Mouse (Mus musculus) ovary, postnatal 10 days (tissue): ENCODE measurements around the gene Nhlrc2.
"Not testable (repeated sequence)": the region's sequence is repeated elsewhere in the genome, so short reads cannot be mapped to it uniquely, and the experiment has no call there.

Experiments
- DNase-seq: peaks from one replicate; pipeline ENCODE4 v3.0.0; 2022; ENCODE audit warnings: low spot score

Nhlrc2 gene

GRCm38 (mm10) chr19:56548230-56549032 is at the start of gene Nhlrc2:
TSS of gene Nhlrc2 (plus strand) at chr19:56548261.
- peak; percentile 68 for DNase-seq

DNA sequence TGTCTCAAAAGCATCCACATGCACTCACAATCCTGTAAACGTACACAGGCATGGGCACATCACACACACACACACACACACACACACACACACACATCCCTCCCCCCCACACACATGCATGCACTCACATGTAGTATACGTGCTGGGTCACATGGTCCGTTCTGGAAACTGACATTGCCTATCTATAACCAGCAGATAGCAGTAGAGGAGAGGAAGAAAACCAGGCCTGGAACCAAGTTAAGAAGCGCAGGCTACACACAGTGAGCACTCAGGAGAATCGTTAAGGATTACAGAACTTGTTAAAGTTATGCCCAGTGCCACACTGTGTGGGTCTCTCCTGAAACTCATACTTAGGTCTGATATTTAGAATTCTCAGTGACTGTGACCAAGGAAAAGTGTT is 45.0 kb upstream of the Nhlrc2 start:
- not testable (repeated sequence) for DNase-seq

- not testable (repeated sequence) for DNase-seq
Measured at GRCm38 (mm10) chr19:56503525-56503924, 44.5 kb upstream of the Nhlrc2 start.

- not testable (repeated sequence) for DNase-seq
Measured at GRCm38 (mm10) chr19:56511207-56511606, 36.9 kb upstream of the Nhlrc2 start.

DNA sequence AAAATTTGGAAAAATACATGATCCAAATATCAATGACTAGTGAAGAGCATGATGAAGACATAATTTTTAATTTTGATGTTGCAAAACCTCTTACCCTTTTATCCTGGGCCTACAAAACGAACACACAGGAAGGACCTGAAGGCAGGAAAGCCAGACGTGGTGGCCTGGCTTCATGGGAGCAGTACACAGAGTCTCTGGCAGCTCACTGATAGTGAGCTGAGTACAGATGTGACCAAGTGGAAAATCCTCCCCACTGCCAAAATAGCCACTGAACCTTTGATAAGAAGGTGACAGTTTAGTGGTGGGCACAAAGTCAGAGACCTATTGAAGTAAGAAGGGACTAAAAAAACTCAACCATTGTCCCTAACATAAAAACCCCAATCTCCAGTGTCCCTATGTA is 34.5 kb upstream of the Nhlrc2 start:
- not testable (repeated sequence) for DNase-seq

- not testable (repeated sequence) for DNase-seq
Measured at GRCm38 (mm10) chr19:56519408-56519807, 28.7 kb upstream of the Nhlrc2 start.

DNA sequence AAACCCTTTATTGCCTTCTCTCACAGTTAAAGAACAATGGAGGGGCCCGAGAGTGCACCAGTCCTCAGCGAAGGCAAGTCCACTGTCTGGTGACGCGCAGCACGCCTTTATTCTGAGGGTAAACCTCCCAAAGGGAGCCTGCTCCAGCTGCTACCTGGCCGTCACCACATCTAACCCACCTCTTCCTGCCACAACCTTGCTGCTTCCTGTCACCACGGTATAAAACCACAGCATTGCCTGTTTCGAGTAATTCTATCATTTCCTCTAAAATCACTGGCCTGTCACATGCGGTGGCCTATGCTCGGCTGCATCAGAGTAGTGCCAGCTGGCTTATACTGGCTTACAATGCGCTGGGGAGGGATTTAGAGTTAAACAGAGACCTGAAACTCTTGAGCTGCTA is 17.5 kb upstream of the Nhlrc2 start:
- DNase-seq = not testable (repeated sequence)

DNA sequence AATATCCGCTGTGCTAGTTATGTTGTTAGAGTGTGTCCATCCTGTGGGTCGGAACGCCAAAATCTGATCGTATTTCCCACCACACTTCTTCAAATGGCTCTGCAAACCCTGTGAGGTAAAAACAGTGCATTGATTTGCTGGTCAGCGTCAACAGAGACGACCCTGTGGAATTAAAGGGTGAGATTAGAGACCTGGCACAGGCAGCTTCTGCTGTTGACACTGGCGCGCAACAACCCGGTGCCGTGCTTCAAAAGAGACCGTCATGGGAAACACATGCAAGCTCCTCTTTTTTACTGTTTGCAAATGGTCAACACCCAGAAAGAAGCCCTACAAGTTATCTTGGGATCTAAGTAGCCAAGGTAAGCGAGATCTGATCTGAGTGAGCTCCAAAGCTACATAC is 16.8 kb upstream of the Nhlrc2 start:
- no peak for DNase-seq

- no peak for DNase-seq
Measured at GRCm38 (mm10) chr19:56533291-56534071, 14.6 kb upstream of the Nhlrc2 start.

DNA sequence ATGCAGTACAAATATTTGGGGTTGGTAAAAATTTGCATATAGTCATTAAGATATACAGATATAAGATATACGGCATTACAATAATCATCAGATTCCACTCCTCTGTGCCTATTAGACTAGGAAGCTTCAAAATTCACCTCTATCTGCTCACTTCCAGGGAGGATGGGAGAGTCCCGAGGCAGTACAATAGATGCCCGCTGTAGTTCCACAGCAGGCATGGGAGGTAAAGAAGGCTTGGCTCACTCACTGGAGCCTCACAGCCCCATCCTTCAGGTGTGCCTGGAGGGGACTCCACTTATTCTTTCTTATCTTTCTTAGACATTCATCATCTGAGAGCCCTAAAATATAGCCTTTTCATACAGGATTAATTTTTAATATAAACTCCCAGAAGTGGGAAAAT is 13.7 kb upstream of the Nhlrc2 start:
- DNase-seq = no peak

DNA sequence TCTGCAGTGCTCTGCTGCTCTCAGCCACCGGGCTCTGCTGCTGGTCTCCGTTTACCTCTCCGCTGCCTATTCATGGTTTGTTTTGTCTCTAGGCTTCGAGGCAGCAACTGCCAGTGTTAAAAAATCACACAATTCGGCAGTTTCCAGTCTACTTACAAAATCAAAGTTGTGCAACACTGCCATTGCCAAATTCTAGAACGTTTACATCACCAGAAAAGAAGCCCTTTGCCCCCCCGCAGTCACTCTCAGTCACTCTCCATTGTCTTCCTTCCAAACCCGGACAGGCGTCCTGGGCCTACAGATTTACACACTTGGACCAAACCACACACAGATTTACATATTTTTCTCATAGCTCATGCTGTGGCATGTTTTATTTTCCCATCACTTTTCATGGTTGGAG is 13.0 kb upstream of the Nhlrc2 start:
- DNase-seq = no peak

- DNase-seq = no peak
Measured at GRCm38 (mm10) chr19:56535765-56536164, 12.3 kb upstream of the Nhlrc2 start.

- DNase-seq = no peak
Measured at GRCm38 (mm10) chr19:56543320-56543719, 4.7 kb upstream of the Nhlrc2 start.

GRCm38 (mm10) chr19:56544681-56545388 is 3.2 kb upstream of the Nhlrc2 start:
- DNase-seq = no peak

- no peak for DNase-seq
Measured at GRCm38 (mm10) chr19:56546031-56546430, 2.0 kb upstream of the Nhlrc2 start.

- no peak for DNase-seq
Measured at GRCm38 (mm10) chr19:56547456-56548229, 418 bp upstream of the Nhlrc2 start, which contains the start of gene Dclre1a. TSS of gene Dclre1a (minus strand) at chr19:56548222.

- no peak for DNase-seq
Measured at GRCm38 (mm10) chr19:56549033-56549680, 1.1 kb downstream of the Nhlrc2 start.

- DNase-seq = no peak
Measured at GRCm38 (mm10) chr19:56553177-56553576, 5.1 kb downstream of the Nhlrc2 start.

DNA sequence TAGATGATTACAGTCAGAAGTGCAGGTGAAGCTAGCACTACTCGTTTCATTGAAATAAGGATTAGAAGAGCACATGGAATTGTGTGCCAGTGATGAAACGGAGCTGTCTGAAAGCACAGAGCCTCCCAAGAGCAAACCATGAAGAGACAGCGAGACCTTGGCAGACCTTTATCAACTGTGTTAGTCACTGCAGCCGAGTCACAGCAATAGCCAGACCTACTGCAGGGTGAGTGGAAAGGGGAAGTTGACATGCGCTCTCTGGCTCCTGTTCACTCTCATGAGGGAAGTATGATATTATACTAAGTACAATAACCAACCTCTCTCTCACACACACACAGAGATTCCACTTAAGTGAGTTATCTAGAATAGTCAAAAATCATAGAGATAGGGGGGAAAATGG is 7.9 kb downstream of the Nhlrc2 start:
- no peak for DNase-seq

- no peak for DNase-seq
Measured at GRCm38 (mm10) chr19:56562433-56563138, 14.5 kb downstream of the Nhlrc2 start.

GRCm38 (mm10) chr19:56563469-56563868 is 15.4 kb downstream of the Nhlrc2 start:
- no peak for DNase-seq
